Mouse (Mus musculus) gastrocnemius, postnatal 14 days (tissue): ENCODE measurements at regions not wholly inside any gene's neighbourhood (a gene's known extent, or its start where the extent isn't known, plus 50 kb on each side); places are given as distances from the start of the nearest gene placed in this dataset.
"Not testable (repeated sequence)": the region's sequence is repeated elsewhere in the genome, so short reads cannot be mapped to it uniquely, and the experiment has no call there.

Experiments used
- DNase-seq: peaks from one replicate; pipeline ENCODE4 v3.0.0; 2021; ENCODE audit warnings: mixed read lengths
- intact Hi-C: fragments of 180-260 bp; cut with DNase I; formaldehyde crosslinking; loops from one replicate; pipeline ENCODE4 v1.15.1; 2025; ENCODE audit warnings: low total_unique reads

GRCm38 (mm10) chr5:50343681-50344080 lies 284.9 kb upstream of the Adgra3 start:
- DNase-seq, result no peak
- intact Hi-C loops, result no loop called here

DNA sequence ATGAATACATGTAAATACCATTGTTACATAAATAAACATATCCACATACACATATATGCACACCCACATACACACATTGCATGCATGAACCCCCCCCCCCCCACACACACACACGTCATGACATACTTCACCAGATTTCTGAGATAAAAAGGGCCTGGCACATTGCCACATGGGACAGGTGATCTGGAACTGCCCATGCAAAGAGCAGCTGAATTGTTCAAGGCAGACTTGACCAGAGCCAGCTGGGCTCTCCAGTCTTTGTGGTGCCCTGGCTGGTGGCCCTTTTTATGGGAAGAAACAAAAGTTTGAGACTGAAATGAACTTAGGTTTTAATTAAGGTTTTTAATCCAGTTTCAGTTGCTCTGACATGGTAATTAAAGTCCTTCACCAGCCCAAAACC lies 250.7 kb upstream of the Adgra3 start:
- no peak for DNase-seq
- intact Hi-C loops, result no loop called here

- no peak for DNase-seq
- intact Hi-C loops, result no loop called here
These were observed 245.2 kb upstream of the Adgra3 start for GRCm38 (mm10) chr5:50303859-50304480.

- DNase-seq, result no peak
- intact Hi-C loops, result no loop called here
These were observed 235.0 kb upstream of the Adgra3 start for GRCm38 (mm10) chr5:50293794-50294193.

DNA sequence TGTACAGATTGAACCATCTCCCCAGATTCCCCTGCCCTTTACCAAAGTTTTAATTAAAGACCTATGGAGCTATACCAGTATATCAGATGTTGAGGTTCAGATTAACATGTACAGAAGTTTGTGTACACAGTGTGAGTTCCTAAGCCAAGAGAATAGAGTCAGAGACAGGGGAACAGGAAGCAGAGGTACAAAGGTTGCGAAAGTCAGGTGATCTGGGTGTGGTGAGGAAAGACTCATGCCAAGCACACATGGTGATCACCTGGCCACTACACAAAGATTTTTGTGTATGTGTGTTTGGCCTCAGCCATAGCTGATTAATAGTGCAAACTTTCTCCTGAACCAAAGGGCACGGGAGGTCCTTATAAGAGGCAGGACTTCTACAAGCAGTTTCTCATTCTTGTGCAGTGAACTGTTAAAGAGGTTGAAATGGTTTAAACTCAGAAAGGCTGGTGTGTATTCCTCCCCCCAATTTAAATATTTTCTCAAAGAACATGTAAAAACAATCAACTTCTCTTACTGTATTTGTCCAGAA lies 232.1 kb upstream of the Adgra3 start:
- intact Hi-C loops, result no loop called here
- no peak for DNase-seq

- DNase-seq, result no peak
- intact Hi-C loops, result no loop called here
These were observed 201.6 kb upstream of the Adgra3 start for GRCm38 (mm10) chr5:50260417-50260816.

GRCm38 (mm10) chr5:50258017-50258416 lies 199.2 kb upstream of the Adgra3 start:
- intact Hi-C loops, result no loop called here
- no peak for DNase-seq

DNA sequence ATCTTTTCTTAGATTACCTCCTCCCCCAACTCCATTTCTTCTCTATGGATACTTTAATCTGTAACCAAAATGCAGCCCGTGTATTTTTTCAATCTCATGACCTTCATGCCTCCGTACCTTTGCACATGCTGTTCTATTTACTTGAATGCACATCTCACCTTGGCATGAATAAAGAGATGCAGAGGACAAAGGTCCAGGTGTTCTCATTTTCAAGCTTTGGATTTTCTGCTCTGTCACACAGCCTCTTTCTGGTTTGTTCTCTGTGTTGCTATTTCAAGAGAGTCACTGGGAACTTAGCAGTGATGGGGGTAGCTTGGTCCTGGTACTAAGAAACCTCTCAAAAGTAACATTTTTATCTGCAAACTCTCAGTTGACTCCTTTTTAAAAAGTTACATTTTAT lies 175.3 kb upstream of the Adgra3 start:
- intact Hi-C loops, result no loop called here
- DNase-seq, result no peak

DNA sequence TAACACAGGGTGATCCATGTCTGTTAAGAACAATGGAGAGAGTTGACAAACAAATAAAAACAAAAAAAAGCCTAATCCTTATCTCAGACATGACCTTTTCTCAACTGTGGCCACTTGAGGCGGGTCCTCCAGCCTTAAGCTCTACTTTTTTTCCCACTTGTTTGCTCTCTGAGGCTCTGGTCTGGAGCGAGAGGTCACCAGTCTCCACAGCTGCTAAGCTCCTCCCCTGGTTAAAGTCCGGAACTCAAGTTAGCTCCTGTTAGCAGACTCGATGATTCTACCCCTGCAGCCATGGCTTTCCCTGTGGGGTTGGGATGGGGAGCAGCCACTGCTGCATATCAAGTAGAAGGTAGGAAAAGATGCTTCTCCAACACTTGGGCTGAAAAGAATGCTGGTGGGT lies 158.2 kb upstream of the Adgra3 start:
- no peak for DNase-seq
- intact Hi-C loops, result loop anchor here (5.0 kb wide), 1 partner anchor 240 kb away; no protein-coding TSS in a partner anchor

DNA sequence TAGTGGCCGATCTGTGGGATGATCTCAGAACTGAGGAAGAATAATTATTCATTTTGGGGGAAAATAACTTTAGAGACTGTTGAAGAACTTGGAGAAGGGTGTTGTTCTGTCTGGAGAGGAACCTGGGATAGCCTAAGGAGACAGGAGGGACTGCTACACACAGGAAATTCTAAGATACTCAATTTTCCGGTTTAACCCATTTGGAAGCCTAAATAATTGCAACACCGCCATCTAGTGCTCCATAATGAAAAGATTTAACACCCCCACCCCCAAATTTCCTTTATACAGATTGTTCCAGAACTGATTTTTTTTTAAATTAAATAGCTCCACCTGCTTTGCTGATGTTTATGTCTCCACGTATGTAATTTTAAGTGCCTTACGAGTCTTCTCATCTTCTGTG lies 157.2 kb upstream of the Adgra3 start:
- intact Hi-C loops, result loop anchor here (5.0 kb wide), 1 partner anchor 239 kb away; no protein-coding TSS in a partner anchor
- no peak for DNase-seq

DNA sequence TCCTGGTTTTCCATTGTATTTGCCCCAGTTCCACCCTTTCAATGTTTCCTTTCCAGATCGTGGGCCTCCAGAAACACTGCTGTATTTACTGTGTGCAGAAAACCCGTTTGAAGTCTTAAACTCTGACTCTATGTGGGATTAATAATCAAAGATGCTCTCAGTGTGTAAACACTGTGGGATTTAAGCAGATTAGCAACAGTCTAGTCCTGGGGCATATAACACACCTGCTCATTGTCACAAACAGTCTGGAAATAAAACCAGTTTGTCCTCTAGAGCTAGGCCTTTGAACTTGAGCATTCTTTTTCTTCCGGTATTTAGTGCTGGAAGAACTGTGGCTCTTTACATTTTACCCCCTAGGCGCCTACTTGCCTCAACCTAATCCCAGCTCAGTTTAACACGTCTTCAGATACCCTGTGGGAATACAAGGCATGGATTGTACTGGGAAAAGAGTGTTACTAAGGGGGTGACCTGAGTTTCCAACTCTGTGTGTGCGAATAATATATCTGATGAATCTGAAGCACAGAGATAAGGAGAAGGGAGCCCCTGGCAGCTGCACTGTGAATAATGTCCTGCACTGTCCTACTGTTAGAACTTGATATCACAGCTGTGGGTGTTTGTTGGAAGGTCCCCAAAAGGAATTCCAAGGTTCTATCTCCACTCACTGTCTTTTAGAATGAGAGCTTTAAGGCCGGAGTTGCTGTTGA lies 143.7 kb upstream of the Adgra3 start:
- intact Hi-C loops, result no loop called here
- DNase-seq, result no peak

DNA sequence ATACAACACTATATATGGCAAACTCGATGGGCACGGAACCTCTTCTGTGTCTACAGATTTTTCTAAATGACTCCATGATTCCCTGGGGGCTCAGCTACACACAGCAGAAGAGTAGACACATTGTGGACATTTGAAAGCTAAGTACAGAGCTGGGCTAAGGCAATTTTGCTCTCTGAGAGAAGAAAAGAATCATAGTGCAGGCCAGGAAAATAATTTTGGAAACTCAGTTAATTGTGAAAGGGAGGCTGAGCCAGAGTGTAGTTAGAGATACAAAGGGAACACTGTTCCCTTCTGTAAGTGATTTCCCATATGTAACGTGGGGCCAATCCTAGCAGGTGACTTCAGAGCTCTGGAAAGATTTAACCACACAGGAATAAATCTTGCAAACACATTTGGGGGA lies 137.6 kb upstream of the Adgra3 start:
- no peak for DNase-seq
- intact Hi-C loops, result no loop called here

DNA sequence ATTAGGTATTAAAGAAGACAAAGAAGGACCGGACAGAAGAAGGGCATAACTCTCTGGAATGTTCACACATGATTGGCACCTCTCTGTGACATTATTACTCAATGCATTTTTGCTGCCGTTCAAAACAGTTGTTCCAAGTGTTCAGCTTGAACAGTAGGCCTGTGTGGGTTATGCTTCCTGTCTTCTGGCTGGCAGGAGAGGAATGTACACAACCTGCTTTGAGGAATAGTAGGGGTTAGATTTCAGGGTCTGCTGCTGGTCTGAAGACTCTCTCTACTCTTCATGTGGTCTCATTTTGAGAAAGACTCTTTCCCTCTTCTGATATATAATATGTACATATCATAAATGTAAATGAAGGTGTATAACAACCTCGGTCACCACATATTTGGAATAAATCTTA lies 137.2 kb upstream of the Adgra3 start:
- DNase-seq, result no peak
- intact Hi-C loops, result no loop called here

DNA sequence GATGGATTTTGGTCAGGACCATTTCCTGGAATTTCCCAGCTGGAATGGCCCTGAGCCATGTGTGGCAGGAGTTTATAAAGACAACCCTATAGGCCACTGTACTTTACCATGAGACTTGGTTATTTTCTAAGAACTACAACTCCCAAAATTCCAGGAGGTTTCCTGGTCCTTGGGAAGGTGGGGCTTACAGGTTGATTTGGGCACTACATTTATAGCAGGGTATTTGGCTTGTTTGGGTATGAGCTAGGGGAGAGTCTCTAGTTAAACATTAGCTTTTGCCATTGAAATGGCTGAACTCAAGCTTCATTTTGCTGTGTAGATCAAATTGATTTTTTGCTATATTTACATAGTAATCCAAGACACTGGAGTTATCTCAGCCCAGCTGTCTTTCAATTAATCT lies 130.6 kb upstream of the Adgra3 start:
- no peak for DNase-seq
- intact Hi-C loops, result no loop called here

DNA sequence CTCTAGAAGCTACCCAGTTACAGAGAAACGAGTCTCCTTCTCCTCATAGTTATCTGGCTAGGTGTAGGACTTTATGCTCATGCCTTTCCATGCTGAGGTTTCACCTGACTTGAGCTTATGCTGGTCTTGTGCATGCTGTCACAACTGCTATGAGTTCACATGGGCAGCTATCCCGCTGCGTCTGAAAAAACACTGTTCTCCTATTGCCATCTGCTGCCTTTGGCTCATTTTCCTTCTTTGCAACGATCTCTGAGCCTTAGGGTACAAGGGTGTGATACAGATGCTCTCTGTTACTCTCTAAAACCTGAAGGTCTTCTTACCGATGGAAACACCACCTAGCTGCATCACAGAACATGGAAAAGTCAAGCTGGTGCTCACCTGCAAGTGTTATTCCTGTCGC lies 123.9 kb upstream of the Adgra3 start:
- intact Hi-C loops, result no loop called here
- no peak for DNase-seq

GRCm38 (mm10) chr5:50156557-50156956 lies 97.8 kb upstream of the Adgra3 start:
- DNase-seq, result no peak
- intact Hi-C loops, result no loop called here

DNA sequence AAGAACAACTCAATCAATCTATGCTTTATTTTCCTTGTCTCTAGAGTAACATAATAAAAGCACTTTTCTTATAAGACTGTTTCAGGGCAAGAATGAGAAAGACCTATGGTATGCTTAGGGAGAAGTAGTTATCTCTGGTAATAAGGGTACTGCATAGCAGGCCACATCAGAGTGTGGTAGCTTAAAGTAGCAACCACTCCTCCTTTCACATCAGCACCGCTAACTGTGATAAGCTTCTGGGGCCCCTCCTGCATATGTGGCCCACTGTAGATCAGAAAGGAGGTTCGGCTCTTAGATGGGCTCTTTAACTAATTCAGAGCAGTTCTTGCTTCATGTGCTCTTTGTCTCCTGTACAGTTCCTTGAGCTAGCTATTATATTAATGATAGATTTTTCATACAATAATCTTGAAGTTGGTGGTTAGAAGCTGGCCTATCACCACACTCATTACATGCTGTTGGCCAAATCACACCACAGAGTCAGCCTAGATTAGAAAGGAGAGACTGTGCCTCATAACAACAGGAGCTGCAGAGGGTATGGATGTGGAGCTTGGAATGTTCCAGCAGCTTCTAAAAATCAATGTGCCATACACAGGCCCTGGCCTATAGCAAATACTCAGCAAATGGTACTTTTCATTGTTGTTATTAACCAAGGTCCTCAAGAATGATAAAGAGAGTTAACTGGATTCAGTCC lies 96.5 kb upstream of the Adgra3 start:
- DNase-seq, intact Hi-C loops: not testable (repeated sequence)

- DNase-seq, result peak; percentile 46
- intact Hi-C loops, result no loop called here
These were observed 88.1 kb upstream of the Adgra3 start for GRCm38 (mm10) chr5:50146926-50147325.

GRCm38 (mm10) chr5:50145458-50146083 lies 86.8 kb upstream of the Adgra3 start:
- DNase-seq, result no peak
- intact Hi-C loops, result no loop called here

GRCm38 (mm10) chr5:50130202-50130601 lies 71.4 kb upstream of the Adgra3 start:
- intact Hi-C loops, result no loop called here
- no peak for DNase-seq
